Mouse (Mus musculus) thymus, adult 2 months (tissue): ENCODE results near the gene Nos1ap. TPM values are rescaled to one million over a fixed set of nuclear protein-coding genes. Genes with fewer than 3 reads are reported as not detected.

Experiments used
- DNase-seq: peaks from one replicate; pipeline ENCODE4 v3.0.0; 2021
- H3K27ac ChIP-seq: fragments of 200-500 bp; 2 replicates; pipeline ENCODE4 v1.5.1; 2012; ENCODE audit warnings: low read length, control low read depth; ENCODE audit not compliant: control insufficient read depth, insufficient read depth
- H3K27me3 ChIP-seq: fragments of 200-500 bp; 2 replicates; pipeline ENCODE4 v1.6.1; 2012; ENCODE audit warnings: mild to moderate bottlenecking, low read length, moderate library complexity, mixed read lengths; ENCODE audit not compliant: control insufficient read depth, insufficient read depth
- H3K36me3 ChIP-seq: fragments of 200-500 bp; 2 replicates; pipeline ENCODE4 v1.6.1; 2012; ENCODE audit warnings: mild to moderate bottlenecking, low read length, moderate library complexity; ENCODE audit not compliant: control insufficient read depth, insufficient read depth
- H3K4me1 ChIP-seq: fragments of 200-500 bp; replicated peaks from 2 replicates; pipeline ENCODE4 v1.6.1; 2012; ENCODE audit warnings: low read length; ENCODE audit not compliant: control insufficient read depth, insufficient read depth
- H3K4me3 ChIP-seq: fragments of 200-500 bp; 2 replicates; pipeline ENCODE4 v1.5.1; 2012; ENCODE audit warnings: mild to moderate bottlenecking, low read length, control low read depth, moderate library complexity; ENCODE audit not compliant: control insufficient read depth, insufficient read depth
- CTCF ChIP-seq: fragments of 200-500 bp; IDR thresholded peaks from 2 replicates; pipeline ENCODE4 v1.5.1; 2012; ENCODE audit warnings: mild to moderate bottlenecking, control low read depth, low read length, moderate library complexity, borderline replicate concordance; ENCODE audit not compliant: control insufficient read depth, poor library complexity, insufficient read depth; ENCODE audit errors: extremely low read depth
- POLR2A ChIP-seq: fragments of 200-500 bp; IDR thresholded peaks from 2 replicates; pipeline ENCODE4 v1.6.1; 2012; ENCODE audit warnings: mild to moderate bottlenecking, low read length, control low read depth, moderate library complexity; ENCODE audit not compliant: control insufficient read depth, poor library complexity, insufficient read depth; ENCODE audit errors: extremely low read depth
- WGBS: fragments of 180-500 bp; shearing (Covaris S2); methylation state at CpG from one replicate; pipeline ENCODE4 v1.1.7; 2018; 5-methylcytosine and 5-hydroxymethylcytosine counted together
- polyA plus RNA-seq: library from polyadenylated mRNA; depleted of rRNA; stranded (reverse); fragments of >200 nt; gene quantifications from 2 replicates; pipeline ENCODE4 v1.2.3, GENCODE M21; 2012

Nos1ap gene
- polyA plus RNA-seq, 1 experiment: 3.3 TPM

- H3K27me3 ChIP-seq: no peaks in the 10 kb centered on the region
- H3K4me3 ChIP-seq: no peak overlapping the region
- TF ChIP-seq CTCF (no peak), POLR2A (no peak)
- no peak for DNase-seq
- no peaks in the 10 kb centered on the region for H3K4me1 ChIP-seq
- WGBS: 94% methylated on average over 5 of the region's 5 CpGs
- H3K36me3 ChIP-seq: no peaks in the 10 kb centered on the region
- H3K27ac ChIP-seq: no peak overlapping the region
Observed at GRCm38 (mm10) chr1:170431312-170431711, 158.3 kb downstream of the Nos1ap start.

- no peak for DNase-seq
- WGBS: 97% methylated on average over 7 of the region's 7 CpGs
- no peak overlapping the region for H3K27ac ChIP-seq
- H3K36me3 ChIP-seq: no peaks in the 10 kb centered on the region
- no peaks in the 10 kb centered on the region for H3K4me1 ChIP-seq
- no peak overlapping the region for H3K4me3 ChIP-seq
- no peaks in the 10 kb centered on the region for H3K27me3 ChIP-seq
- TF ChIP-seq POLR2A: no peak
- no peak for TF ChIP-seq CTCF
Observed at GRCm38 (mm10) chr1:170430660-170431059, 159.0 kb downstream of the Nos1ap start.

GRCm38 (mm10) chr1:170429656-170430055 lies 160.0 kb downstream of the Nos1ap start:
- Histone ChIP-seq H3K4me3 (no peak overlapping the region), H3K4me1 (no peaks in the 10 kb centered on the region), H3K36me3 (no peaks in the 10 kb centered on the region), H3K27me3 (no peaks in the 10 kb centered on the region), H3K27ac (no peak overlapping the region)
- 94% methylated on average over 6 of the region's 6 CpGs for WGBS
- TF ChIP-seq CTCF (no peak), POLR2A (no peak)
- no peak for DNase-seq

GRCm38 (mm10) chr1:170428141-170428540 lies 161.5 kb downstream of the Nos1ap start:
- no peak overlapping the region for H3K27ac ChIP-seq
- TF ChIP-seq POLR2A (no peak), CTCF (no peak)
- no peak overlapping the region for H3K4me3 ChIP-seq
- WGBS: 95% methylated on average over 2 of the region's 2 CpGs
- no peaks in the 10 kb centered on the region for H3K36me3 ChIP-seq
- H3K4me1 ChIP-seq: no peaks in the 10 kb centered on the region
- no peak for DNase-seq
- no peaks in the 10 kb centered on the region for H3K27me3 ChIP-seq

GRCm38 (mm10) chr1:170424258-170424889 lies 165.3 kb downstream of the Nos1ap start:
- 95% methylated on average over 10 of the region's 10 CpGs for WGBS
- no peaks in the 10 kb centered on the region for H3K4me1 ChIP-seq

GRCm38 (mm10) chr1:170423048-170423447 lies 166.6 kb downstream of the Nos1ap start:
- H3K4me1 ChIP-seq: no peaks in the 10 kb centered on the region
- no peaks in the 10 kb centered on the region for H3K27me3 ChIP-seq
- no peak overlapping the region for H3K27ac ChIP-seq
- H3K4me3 ChIP-seq: no peak overlapping the region
- DNase-seq: no peak
- H3K36me3 ChIP-seq: no peaks in the 10 kb centered on the region
- TF ChIP-seq CTCF (no peak), POLR2A (no peak)
- 74% methylated on average over 1 of the region's 1 CpGs for WGBS

More at GRCm38 (mm10) chr1:170424258-170424889, 165.3 kb downstream of the Nos1ap start:
- DNase-seq: no peak
- H3K27me3 ChIP-seq: no peaks in the 10 kb centered on the region
- no peak overlapping the region for H3K4me3 ChIP-seq
- TF ChIP-seq POLR2A (no peak), CTCF (no peak)
- H3K27ac ChIP-seq: no peak overlapping the region
- no peaks in the 10 kb centered on the region for H3K36me3 ChIP-seq

- no peak overlapping the region for H3K4me3 ChIP-seq
- no peaks in the 10 kb centered on the region for H3K27me3 ChIP-seq
- WGBS: 89% methylated on average over 4 of the region's 4 CpGs
- no peak overlapping the region for H3K27ac ChIP-seq
- no peaks in the 10 kb centered on the region for H3K36me3 ChIP-seq
- no peaks in the 10 kb centered on the region for H3K4me1 ChIP-seq
- no peak for TF ChIP-seq CTCF
- no peak for TF ChIP-seq POLR2A
- no peak for DNase-seq
Observed at GRCm38 (mm10) chr1:170422188-170422587, 167.5 kb downstream of the Nos1ap start.
